Mouse (Mus musculus) olfactory bulb, adult 2 months (tissue): Measurements from ENCODE around the gene Steap3. TPM values are rescaled to one million over a fixed set of nuclear protein-coding genes. Genes with fewer than 3 reads are reported as not detected.

Experiments used
- H3K27ac ChIP-seq: fragments of 200-500 bp; 2 replicates; pipeline ENCODE4 v1.5.1; 2012; ENCODE audit warnings: low read depth, low read length; ENCODE audit not compliant: insufficient read depth
- H3K4me1 ChIP-seq: fragments of 200-500 bp; 2 replicates; pipeline ENCODE4 v1.6.1; 2012; ENCODE audit warnings: low read length; ENCODE audit not compliant: control insufficient read depth, insufficient read depth
- H3K4me3 ChIP-seq: fragments of 200-500 bp; 2 replicates; pipeline ENCODE4 v1.5.1; 2012; ENCODE audit warnings: mild to moderate bottlenecking, low read depth, low read length, moderate library complexity; ENCODE audit not compliant: insufficient read depth
- CTCF ChIP-seq: fragments of 200-500 bp; IDR thresholded peaks from 2 replicates; pipeline ENCODE4 v1.5.1; 2012; ENCODE audit warnings: low read depth, mild to moderate bottlenecking, low read length, moderate library complexity; ENCODE audit not compliant: insufficient read depth
- POLR2A ChIP-seq: fragments of 200-500 bp; IDR thresholded peaks from 2 replicates; pipeline ENCODE4 v1.6.1; 2012; ENCODE audit warnings: mild to moderate bottlenecking, low read depth, low read length, moderate library complexity; ENCODE audit not compliant: insufficient read depth
- WGBS: fragments of 180-500 bp; shearing (Covaris S2); methylation state at CpG from one replicate; pipeline ENCODE4 v1.1.7; 2018; 5-methylcytosine and 5-hydroxymethylcytosine counted together
- polyA plus RNA-seq: library from polyadenylated mRNA; stranded (reverse); fragments of >200 nt; gene quantifications from 2 replicates; pipeline ENCODE4 v1.2.4, GENCODE M21; 2012; ENCODE audit warnings: low replicate concordance; ENCODE audit not compliant: missing spikeins, insufficient read depth, insufficient read length

The Steap3 gene
- polyA plus RNA-seq, 1 experiment: not detected

- Histone ChIP-seq H3K4me3 (no peak overlapping the region), H3K27ac (no peak overlapping the region), H3K4me1 (peaks cover 4% of the 10 kb centered on the region; the same call in 1 of the 2 replicates)
- TF ChIP-seq CTCF (no peak), POLR2A (no peak)
- 54% methylated on average over 6 of the region's 6 CpGs for WGBS
Observed at GRCm38 (mm10) chr1:120220841-120221240, 51.7 kb downstream of the Steap3 start.

GRCm38 (mm10) chr1:120208502-120209230 lies 63.8 kb downstream of the Steap3 start:
- WGBS: 81% methylated on average over 11 of the region's 11 CpGs

GRCm38 (mm10) chr1:120207568-120207967 lies 64.9 kb downstream of the Steap3 start:
- TF ChIP-seq POLR2A: no peak
- no peak for TF ChIP-seq CTCF
- 32% methylated on average over 6 of the region's 6 CpGs for WGBS
- Histone ChIP-seq H3K27ac (no peak overlapping the region), H3K4me3 (no peak overlapping the region), H3K4me1 (peaks cover 4% of the 10 kb centered on the region; the same call in 1 of the 2 replicates)

More at GRCm38 (mm10) chr1:120208502-120209230, 63.8 kb downstream of the Steap3 start:
- Histone ChIP-seq H3K27ac (no peak overlapping the region), H3K4me3 (no peak overlapping the region), H3K4me1 (peaks cover 3% of the 10 kb centered on the region; the same call in 1 of the 2 replicates)
- TF ChIP-seq POLR2A (no peak), CTCF (no peak)

GRCm38 (mm10) chr1:120204834-120205233 lies 67.7 kb downstream of the Steap3 start:
- H3K4me1 ChIP-seq: peaks cover 6% of the 10 kb centered on the region; the same call in 1 of the 2 replicates
- 65% methylated on average over 1 of the region's 1 CpGs for WGBS
- TF ChIP-seq CTCF (no peak), POLR2A (no peak)
- H3K4me3 ChIP-seq: no peak overlapping the region
- no peak overlapping the region for H3K27ac ChIP-seq

GRCm38 (mm10) chr1:120203836-120204235 lies 68.7 kb downstream of the Steap3 start:
- 87% methylated on average over 5 of the region's 5 CpGs for WGBS
- Histone ChIP-seq H3K27ac (no peak overlapping the region), H3K4me1 (peaks cover 6% of the 10 kb centered on the region; the same call in 1 of the 2 replicates), H3K4me3 (no peak overlapping the region)
- no peak for TF ChIP-seq CTCF
- no peak for TF ChIP-seq POLR2A

- Histone ChIP-seq H3K27ac (no peak overlapping the region), H3K4me3 (no peak overlapping the region), H3K4me1 (peaks cover 4% of the 10 kb centered on the region; the same call in 1 of the 2 replicates)
- WGBS: 55% methylated on average over 3 of the region's 3 CpGs
- no peak for TF ChIP-seq CTCF
- TF ChIP-seq POLR2A: no peak
Observed at GRCm38 (mm10) chr1:120202542-120202941, 70.0 kb downstream of the Steap3 start.

GRCm38 (mm10) chr1:120198942-120199341 lies 73.6 kb downstream of the Steap3 start:
- TF ChIP-seq CTCF (no peak), POLR2A (no peak)
- H3K27ac ChIP-seq: no peak overlapping the region
- peaks cover 5% of the 10 kb centered on the region for H3K4me1 ChIP-seq
- WGBS: 83% methylated on average over 4 of the region's 4 CpGs
- H3K4me3 ChIP-seq: no peak overlapping the region

GRCm38 (mm10) chr1:120198151-120198550 lies 74.4 kb downstream of the Steap3 start:
- H3K4me1 ChIP-seq: peaks cover 5% of the 10 kb centered on the region
- H3K27ac ChIP-seq: no peak overlapping the region
- TF ChIP-seq POLR2A (no peak), CTCF (no peak)
- H3K4me3 ChIP-seq: no peak overlapping the region
- 70% methylated on average over 3 of the region's 3 CpGs for WGBS

GRCm38 (mm10) chr1:120197189-120197588 lies 75.3 kb downstream of the Steap3 start:
- WGBS: 16% methylated on average over 5 of the region's 5 CpGs
- no peak overlapping the region for H3K27ac ChIP-seq
- peaks cover 3% of the 10 kb centered on the region; the same call in 1 of the 2 replicates for H3K4me1 ChIP-seq
- H3K4me3 ChIP-seq: no peak overlapping the region
- peak; percentile 91 for TF ChIP-seq CTCF
- no peak for TF ChIP-seq POLR2A
